Mouse (Mus musculus): Measurements from ENCODE around the gene 4930550C14Rik.

4930550C14Rik gene

DNA sequence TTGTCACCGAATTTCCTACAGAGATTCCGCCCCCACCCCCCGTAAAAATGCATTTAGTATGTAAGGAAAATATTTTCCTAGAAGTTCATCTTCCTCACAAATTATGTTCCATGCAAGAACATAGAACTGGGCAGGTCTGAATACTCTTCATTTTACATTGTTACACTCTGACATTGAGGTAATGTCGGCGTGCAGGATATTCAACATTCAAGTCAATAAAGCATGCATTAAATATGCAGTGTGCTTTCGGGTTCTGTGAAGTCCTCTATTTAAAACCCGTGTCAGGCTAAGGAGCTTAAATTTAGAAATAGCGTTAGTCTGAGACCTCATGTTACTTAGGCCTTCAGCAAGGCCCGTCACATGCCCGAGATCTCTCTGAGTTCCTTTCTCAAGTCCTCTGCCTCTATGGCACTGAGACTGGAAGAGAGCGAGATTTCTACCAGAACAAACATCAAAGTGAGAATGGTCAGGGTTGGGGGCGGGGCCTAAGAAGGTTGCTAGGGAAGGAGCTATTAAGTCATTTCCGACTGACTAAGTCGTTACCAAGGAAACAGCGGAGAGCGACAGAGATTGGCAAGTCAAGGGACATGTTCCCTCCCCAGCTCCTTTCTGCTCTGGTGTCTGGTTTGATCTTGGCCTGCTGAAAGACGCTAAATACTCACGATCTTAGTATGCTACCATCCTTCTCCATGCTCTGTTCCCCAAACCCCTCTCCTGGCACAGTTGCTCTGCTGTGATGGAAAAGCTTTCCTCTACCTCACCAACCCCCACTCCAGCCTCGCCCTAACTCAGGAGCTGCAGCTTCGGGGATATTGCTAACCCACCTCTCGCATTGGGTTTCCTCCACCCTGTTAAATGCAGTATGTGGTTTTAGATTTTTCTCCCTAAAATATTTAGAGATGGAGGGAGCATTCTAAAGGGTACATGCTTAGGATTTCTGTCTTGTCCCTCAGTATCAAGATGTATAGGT lies 2.9 kb downstream of the 4930550C14Rik start:
- DNase-seq: peak; percentile 54

DNA sequence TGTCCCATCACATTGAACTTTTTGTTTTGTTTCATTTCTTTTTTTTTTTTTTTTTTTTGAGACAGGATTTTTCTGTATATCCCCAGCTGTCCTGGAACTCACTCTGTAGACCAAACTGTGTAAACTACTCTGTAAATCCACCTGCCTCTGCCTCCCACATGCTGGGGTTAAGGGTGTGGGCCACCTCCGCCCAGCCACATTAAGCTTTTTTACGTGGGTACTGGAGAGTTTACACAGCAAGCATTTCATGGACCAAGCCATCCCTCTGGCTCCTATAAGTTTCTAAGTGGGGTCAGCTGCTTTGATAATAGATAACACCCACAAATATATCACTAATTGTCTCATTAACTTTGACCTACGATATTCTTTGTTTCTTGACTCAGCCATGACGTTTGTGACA lies 6.4 kb downstream of the 4930550C14Rik start:
- no peak for DNase-seq

DNA sequence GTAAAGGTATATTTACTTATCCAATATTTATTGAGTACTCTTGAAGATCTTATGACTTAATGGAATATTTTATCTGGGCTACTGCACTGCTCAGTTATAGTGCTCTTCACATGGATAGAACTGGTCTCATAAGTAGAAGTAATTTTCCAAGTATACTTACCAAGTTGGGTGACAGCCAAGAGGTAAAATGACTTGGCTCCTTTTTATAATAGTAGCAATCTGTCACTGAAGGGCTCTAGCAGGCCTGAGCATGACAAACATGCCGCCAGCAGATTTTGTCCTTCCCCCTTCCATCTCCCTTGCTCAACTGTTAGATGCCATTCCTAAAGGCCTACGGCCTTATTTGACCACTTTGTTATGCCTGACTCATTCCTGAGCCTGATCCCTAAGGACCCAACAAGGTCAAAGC lies 6.8 kb downstream of the 4930550C14Rik start:
- DNase-seq: no peak

DNA sequence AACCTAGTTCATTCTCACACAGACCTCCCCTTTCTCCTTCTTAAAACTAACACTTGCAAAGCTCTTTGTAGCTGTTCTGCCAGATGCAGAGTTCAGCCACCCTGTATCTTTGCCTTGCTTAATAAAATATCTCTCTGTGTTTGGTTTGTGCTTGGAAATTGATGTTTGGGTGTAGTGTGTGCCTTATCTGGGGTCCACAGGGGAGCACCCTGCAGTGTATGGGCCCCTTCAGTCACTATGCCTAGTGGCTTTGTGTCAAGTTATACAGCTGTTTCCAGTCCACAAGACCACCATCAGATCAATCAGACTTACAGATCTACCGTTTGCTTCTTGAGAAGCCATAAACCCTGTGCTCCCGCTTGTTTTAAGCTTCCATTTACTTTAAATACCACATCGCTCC lies 7.3 kb downstream of the 4930550C14Rik start:
- no peak for DNase-seq

DNA sequence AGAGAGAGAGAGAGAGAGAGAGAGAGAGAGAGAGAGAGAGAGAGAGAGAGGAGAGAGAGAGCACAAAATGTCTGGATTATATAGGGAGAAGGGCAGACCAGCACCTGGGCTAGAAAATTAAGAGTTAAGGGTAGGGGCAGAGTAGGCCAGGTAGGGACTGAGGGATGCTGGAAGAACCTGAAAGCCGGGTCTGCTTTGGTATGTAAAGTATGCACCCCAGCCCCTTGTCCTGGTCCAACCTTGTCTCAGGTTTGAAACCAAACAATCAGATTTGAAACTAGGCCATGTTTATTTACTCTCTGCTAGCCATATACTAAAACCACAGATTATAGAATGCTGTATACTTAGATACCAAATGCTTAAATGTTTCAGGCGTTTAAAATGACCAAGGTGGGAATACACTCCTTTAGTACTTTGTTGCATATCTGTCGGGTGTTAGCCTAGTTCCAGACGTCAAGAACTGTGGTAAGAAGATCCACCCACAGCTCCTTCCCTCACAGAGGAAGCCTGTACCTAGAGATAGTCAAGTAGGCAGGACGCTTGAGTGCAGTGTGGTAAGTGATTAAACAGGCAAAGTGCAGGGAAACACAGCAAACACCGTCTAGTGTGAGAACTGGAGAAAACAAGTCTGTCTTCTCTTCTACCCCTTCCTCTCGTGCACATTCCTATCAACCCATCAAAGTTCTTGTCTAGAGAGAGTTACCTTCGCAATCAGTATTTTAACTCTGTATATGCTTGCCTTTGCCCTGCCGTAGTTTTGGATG lies 20.2 kb downstream of the 4930550C14Rik start:
- no peak for DNase-seq

DNA sequence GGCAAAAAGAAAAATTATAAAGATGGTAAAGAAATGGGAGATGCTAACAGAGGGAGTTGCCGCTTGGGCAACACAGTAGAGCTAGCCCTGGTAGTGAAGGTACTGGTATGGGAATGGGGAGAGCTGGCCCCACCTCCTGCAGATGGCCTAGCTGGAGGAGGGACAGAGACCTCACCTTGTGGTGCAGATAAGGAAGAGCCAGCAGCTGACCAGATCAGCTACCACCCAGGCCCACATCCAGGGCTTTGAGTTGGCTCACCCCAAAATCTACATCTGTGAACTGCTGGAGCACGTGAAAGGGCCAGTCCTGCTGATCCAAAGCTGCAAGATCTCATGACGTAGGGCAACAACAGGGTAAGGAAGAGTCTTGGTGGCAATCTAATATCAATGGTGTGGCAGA lies 24.6 kb downstream of the 4930550C14Rik start:
- no peak for DNase-seq

DNA sequence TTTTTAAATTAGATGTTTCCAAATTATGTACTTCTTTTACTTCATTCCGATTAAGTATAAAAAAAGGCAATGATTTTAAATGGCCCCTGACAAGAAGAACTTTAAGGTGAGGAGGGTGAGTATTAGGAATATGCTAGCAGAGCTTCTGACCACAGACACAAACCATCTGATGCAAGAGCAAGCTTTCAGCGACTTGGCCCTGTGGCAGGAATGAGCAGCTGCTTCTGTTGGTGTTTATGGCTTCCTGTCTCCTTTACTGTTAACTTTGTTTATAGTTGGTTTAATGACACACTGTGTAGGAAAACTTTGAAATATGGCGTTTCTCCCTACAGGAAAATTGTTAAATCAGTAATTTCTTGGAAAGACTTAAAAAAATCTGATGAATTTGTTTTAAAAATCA lies 25.5 kb downstream of the 4930550C14Rik start:
- DNase-seq: no peak

DNA sequence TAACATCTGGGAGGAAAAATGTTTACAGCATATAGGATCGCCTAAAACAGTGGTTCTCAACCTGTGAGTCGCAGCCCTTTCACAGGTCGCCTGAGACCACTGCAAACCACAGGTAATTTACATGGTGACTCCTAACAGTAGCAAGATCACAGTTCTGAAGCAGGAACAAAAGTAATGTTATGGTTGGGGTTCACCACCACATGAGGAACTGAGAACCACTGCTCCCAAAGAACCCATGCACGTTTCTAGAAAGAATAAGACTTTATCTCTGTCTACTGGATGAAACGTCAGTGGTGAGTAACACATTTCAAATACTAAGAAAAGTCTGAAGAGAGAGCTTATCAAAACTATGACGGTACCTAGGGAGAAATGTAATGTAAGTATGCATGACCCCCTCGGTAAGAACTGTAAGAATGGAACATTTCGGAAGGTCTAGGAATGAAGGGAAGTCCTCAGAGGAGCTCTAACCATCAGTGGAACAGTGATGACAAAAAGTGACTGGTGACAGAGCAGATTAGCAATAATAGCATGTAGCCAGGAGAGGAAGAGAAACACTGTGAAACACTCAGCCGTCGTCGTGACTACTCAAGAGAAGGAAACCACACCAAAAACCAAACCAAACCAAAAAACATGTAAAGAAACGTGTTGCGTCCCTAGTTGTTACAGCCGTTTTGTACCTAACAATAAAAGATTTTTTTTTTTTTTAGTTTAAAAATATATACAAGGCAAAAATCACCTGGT lies 33.9 kb downstream of the 4930550C14Rik start:
- DNase-seq: no peak

DNA sequence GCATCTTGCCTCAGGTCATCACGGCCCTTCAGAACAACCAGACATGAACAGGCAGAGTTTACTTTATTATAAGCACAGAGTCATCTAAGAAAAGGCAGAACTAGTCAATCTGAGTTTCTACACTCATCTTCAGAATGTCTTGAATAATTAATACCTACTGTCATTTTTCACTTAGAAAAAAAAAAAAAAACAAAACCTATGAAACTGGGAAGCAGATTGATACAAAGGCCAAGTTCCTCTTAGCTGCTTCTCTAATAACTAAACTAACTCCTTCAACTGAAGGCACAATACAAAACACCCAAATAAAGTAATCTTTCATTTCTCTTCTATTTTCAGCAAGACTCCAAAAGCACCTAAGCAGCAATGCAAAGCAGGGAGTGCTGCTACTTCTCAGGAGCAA lies 48.5 kb downstream of the 4930550C14Rik start:
- DNase-seq: no peak

GRCm38 (mm10) chr9:53452038-53452437 lies 49.9 kb downstream of the 4930550C14Rik start:
- DNase-seq: no peak

GRCm38 (mm10) chr9:53472806-53473518 lies 70.8 kb downstream of the 4930550C14Rik start:
- DNase-seq: no peak
